Mouse (Mus musculus) cerebral cortex, adult 2 months (tissue): ENCODE data around the gene 4930524J08Rik.

Source experiments
- WGBS: fragments of 180-500 bp; shearing (Covaris S2); methylation state at CpG from one replicate; pipeline ENCODE4 v1.1.7; 2018; 5-methylcytosine and 5-hydroxymethylcytosine counted together

Gene 4930524J08Rik

GRCm38 (mm10) chr5:99978699-99979442 is at the start of gene 4930524J08Rik, which contains the start of gene Hnrnpd:
4930524J08Rik (plus strand) TSS chr5:99979061.
Hnrnpd (minus strand) TSS chr5:99978938.
- under 1% methylated on average over 93 of the region's 97 CpGs for WGBS

GRCm38 (mm10) chr5:99931910-99932309 is 47.0 kb upstream of the 4930524J08Rik start:
- WGBS = 91% methylated on average over 6 of the region's 6 CpGs

GRCm38 (mm10) chr5:99939440-99939839 is 39.4 kb upstream of the 4930524J08Rik start:
- WGBS = 74% methylated on average over 3 of the region's 3 CpGs

GRCm38 (mm10) chr5:99941273-99941672 is 37.6 kb upstream of the 4930524J08Rik start:
- 85% methylated on average over 10 of the region's 10 CpGs for WGBS

- WGBS = 69% methylated on average over 10 of the region's 10 CpGs
Measured at GRCm38 (mm10) chr5:99941776-99942502, 36.9 kb upstream of the 4930524J08Rik start.

- 77% methylated on average over 5 of the region's 5 CpGs for WGBS
Measured at GRCm38 (mm10) chr5:99952513-99952912, 26.3 kb upstream of the 4930524J08Rik start.

GRCm38 (mm10) chr5:99953883-99954282 is 25.0 kb upstream of the 4930524J08Rik start:
- WGBS = 57% methylated on average over 1 of the region's 1 CpGs

GRCm38 (mm10) chr5:99958666-99959065 is 20.2 kb upstream of the 4930524J08Rik start:
- 96% methylated on average over 1 of the region's 1 CpGs for WGBS

- WGBS = 69% methylated on average over 2 of the region's 2 CpGs
Measured at GRCm38 (mm10) chr5:99959236-99959936, 19.5 kb upstream of the 4930524J08Rik start.

- 93% methylated on average over 2 of the region's 2 CpGs for WGBS
Measured at GRCm38 (mm10) chr5:99959960-99960359, 18.9 kb upstream of the 4930524J08Rik start.

GRCm38 (mm10) chr5:99973941-99974340 is 4.9 kb upstream of the 4930524J08Rik start:
- 12% methylated on average over 2 of the region's 2 CpGs for WGBS

GRCm38 (mm10) chr5:99975061-99975460 is 3.8 kb upstream of the 4930524J08Rik start:
- 29% methylated on average over 4 of the region's 4 CpGs for WGBS

- 22% methylated on average over 1 of the region's 1 CpGs for WGBS
Measured at GRCm38 (mm10) chr5:99975776-99976175, 3.1 kb upstream of the 4930524J08Rik start.

- 5% methylated on average over 8 of the region's 8 CpGs for WGBS
Measured at GRCm38 (mm10) chr5:99976334-99976955, 2.4 kb upstream of the 4930524J08Rik start.

GRCm38 (mm10) chr5:99977516-99978301 is 1.2 kb upstream of the 4930524J08Rik start:
- WGBS = under 1% methylated on average over 50 of the region's 50 CpGs

GRCm38 (mm10) chr5:99983452-99984061 is 4.7 kb downstream of the 4930524J08Rik start:
- WGBS = 87% methylated on average over 9 of the region's 9 CpGs

- 79% methylated on average over 3 of the region's 3 CpGs for WGBS
Measured at GRCm38 (mm10) chr5:99994166-99994565, 15.3 kb downstream of the 4930524J08Rik start.

GRCm38 (mm10) chr5:99994680-99995079 is 15.8 kb downstream of the 4930524J08Rik start:
- WGBS = 93% methylated on average over 3 of the region's 3 CpGs

GRCm38 (mm10) chr5:100000048-100000447 is 21.2 kb downstream of the 4930524J08Rik start:
- 78% methylated on average over 7 of the region's 7 CpGs for WGBS

- WGBS = 55% methylated on average over 8 of the region's 8 CpGs
Measured at GRCm38 (mm10) chr5:100000500-100000899, 21.6 kb downstream of the 4930524J08Rik start.
